Mouse (Mus musculus): ENCODE results near the gene Reln. TPM values are rescaled to one million over a fixed set of nuclear protein-coding genes. Genes with fewer than 3 reads are reported as not detected.

The Reln gene
- polyA plus RNA-seq, 1 experiment from 2014 or later: 41.3 TPM

- no peak for ATAC-seq
- H3K9ac ChIP-seq (ENCODE audit: low read depth, low read length): no peak overlapping the region
- H3K4me2 ChIP-seq (ENCODE audit: low read length): no peak overlapping the region
- H3K27ac ChIP-seq (ENCODE audit: low read depth, low read length): no peak overlapping the region
- no peak overlapping the region for H3K4me3 ChIP-seq (ENCODE audit: low read length)
- H3K4me1 ChIP-seq (ENCODE audit: control insufficient read depth, insufficient read depth, low read depth, low read length): no peaks in the 10 kb centered on the region
- no peaks in the 10 kb centered on the region for H3K9me3 ChIP-seq (ENCODE audit: control insufficient read depth, low read length)
- 39% methylated on average over 6 of the region's 6 CpGs for WGBS
- no peaks in the 10 kb centered on the region for H3K27me3 ChIP-seq (replicated peaks; ENCODE audit: control insufficient read depth, insufficient read depth, low read length)
- H3K36me3 ChIP-seq (ENCODE audit: control insufficient read depth, insufficient read depth, low read length): no peaks in the 10 kb centered on the region
Measured at GRCm38 (mm10) chr5:22080468-22080986, 264.0 kb downstream of the Reln start.

DNA sequence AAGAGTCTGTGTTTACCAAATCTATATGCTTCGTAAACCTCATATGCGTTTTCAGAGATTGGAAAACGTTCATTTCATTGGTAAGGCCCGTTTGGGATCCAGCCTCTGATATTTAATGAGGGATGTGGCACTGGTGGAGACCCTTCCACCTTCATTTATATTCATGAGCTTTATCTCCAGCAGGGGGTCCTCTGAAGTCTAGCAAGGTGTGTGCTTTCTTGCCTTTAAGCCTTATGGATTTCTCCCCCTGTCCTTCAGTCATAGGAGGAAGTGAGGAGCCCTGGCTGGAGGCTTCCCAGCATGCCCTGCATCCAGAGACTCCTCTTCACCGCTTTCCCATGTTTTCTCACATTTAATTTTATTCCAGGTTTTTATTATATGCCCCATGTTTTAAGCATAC, 269.5 kb downstream of the Reln start:
- H3K27me3 ChIP-seq (replicated peaks; ENCODE audit: control insufficient read depth, insufficient read depth, low read length): no peaks in the 10 kb centered on the region
- WGBS: 66% methylated on average over 5 of the region's 5 CpGs
- no peak overlapping the region for H3K4me2 ChIP-seq (ENCODE audit: low read length)
- H3K27ac ChIP-seq (ENCODE audit: low read depth, low read length): no peak overlapping the region
- ATAC-seq: no peak
- H3K36me3 ChIP-seq (ENCODE audit: control insufficient read depth, insufficient read depth, low read length): no peaks in the 10 kb centered on the region
- no peak overlapping the region for H3K4me3 ChIP-seq (ENCODE audit: low read length)
- H3K4me1 ChIP-seq (ENCODE audit: control insufficient read depth, insufficient read depth, low read depth, low read length): no peaks in the 10 kb centered on the region
- no peak overlapping the region for H3K9ac ChIP-seq (ENCODE audit: low read depth, low read length)
- no peaks in the 10 kb centered on the region; the same call in 1 of the 2 replicates for H3K9me3 ChIP-seq (ENCODE audit: control insufficient read depth, low read length)

DNA sequence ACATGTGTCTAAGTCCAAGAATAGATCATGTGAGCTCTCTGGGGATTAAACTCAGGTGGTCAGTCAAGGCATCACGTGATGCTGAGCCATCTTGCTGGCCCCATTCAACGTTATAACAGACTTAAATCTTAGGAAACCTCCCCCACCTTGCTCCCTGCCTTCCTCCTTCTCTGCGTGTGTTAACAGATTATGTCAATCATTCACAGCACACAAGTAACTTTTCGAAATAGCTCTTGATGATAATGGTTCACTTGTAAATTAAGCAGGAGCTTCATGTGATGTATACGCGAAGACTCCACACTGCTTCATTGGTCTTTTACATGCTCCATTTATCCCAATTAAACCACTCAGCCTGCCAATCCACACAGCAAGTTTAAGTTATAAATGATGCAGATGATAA, 271.9 kb downstream of the Reln start:
- no peak overlapping the region for H3K4me2 ChIP-seq (ENCODE audit: low read length)
- no peak for ATAC-seq
- H3K4me1 ChIP-seq (ENCODE audit: control insufficient read depth, insufficient read depth, low read depth, low read length): no peaks in the 10 kb centered on the region
- 72% methylated on average over 6 of the region's 6 CpGs for WGBS
- no peak overlapping the region for H3K27ac ChIP-seq (ENCODE audit: low read depth, low read length)
- H3K9ac ChIP-seq (ENCODE audit: low read depth, low read length): no peak overlapping the region
- H3K27me3 ChIP-seq (replicated peaks; ENCODE audit: control insufficient read depth, insufficient read depth, low read length): no peaks in the 10 kb centered on the region
- no peaks in the 10 kb centered on the region for H3K36me3 ChIP-seq (ENCODE audit: control insufficient read depth, insufficient read depth, low read length)
- no peak overlapping the region for H3K4me3 ChIP-seq (ENCODE audit: low read length)
- no peaks in the 10 kb centered on the region; the same call in 1 of the 2 replicates for H3K9me3 ChIP-seq (ENCODE audit: control insufficient read depth, low read length)

DNA sequence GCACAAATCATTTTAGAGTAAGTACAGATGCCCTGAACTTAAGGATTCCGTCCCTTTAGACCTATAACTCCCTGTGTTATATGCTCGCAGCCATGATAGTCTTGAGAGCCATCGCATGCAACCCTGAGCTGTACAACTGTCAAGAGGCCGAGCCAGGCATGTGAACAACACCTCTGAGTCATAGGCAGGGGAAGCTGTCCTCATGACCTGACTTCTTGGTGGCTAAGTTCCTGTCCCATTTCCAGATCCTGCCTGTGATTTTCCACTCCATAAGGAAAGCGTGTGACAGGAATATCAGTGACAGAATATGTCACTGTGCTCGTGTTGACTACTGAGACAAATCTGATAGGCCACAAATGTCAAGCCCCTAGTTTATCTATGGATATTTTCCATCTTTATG, 285.3 kb downstream of the Reln start:
- ATAC-seq: no peak
- no peak overlapping the region for H3K9ac ChIP-seq (ENCODE audit: low read depth, low read length)
- H3K9me3 ChIP-seq (ENCODE audit: control insufficient read depth, low read length): no peaks in the 10 kb centered on the region
- no peak overlapping the region for H3K4me3 ChIP-seq (ENCODE audit: low read length)
- H3K4me2 ChIP-seq (ENCODE audit: low read length): no peak overlapping the region
- no peak overlapping the region for H3K27ac ChIP-seq (ENCODE audit: low read depth, low read length)
- H3K27me3 ChIP-seq (replicated peaks; ENCODE audit: control insufficient read depth, insufficient read depth, low read length): no peaks in the 10 kb centered on the region
- H3K4me1 ChIP-seq (ENCODE audit: control insufficient read depth, insufficient read depth, low read depth, low read length): no peaks in the 10 kb centered on the region
- H3K36me3 ChIP-seq (ENCODE audit: control insufficient read depth, insufficient read depth, low read length): no peaks in the 10 kb centered on the region
- WGBS: 89% methylated on average over 6 of the region's 6 CpGs

DNA sequence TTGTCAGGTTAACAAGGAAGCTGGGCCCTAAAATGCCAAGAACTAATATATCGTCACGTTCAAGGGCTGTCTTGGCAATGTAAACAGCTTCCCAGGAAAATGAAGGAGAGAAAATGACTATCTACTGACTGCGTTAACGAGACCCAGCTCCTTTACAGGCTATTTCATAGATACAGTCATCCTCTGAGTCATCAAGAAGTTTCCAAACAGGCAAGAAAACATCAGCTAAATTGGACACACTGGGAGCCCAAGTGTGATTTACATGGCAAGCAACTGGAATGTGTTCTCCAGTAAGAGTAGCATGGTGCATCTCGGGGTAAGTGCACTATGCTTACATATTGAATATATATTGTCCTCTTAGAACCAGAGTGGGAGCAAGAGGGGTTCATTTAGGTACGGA, 302.7 kb downstream of the Reln start:
- no peaks in the 10 kb centered on the region for H3K9me3 ChIP-seq (ENCODE audit: control insufficient read depth, low read length)
- H3K4me2 ChIP-seq (ENCODE audit: low read length): no peak overlapping the region
- H3K27me3 ChIP-seq (replicated peaks; ENCODE audit: control insufficient read depth, insufficient read depth, low read length): no peaks in the 10 kb centered on the region
- 88% methylated on average over 6 of the region's 6 CpGs for WGBS
- H3K9ac ChIP-seq (ENCODE audit: low read depth, low read length): no peak overlapping the region
- H3K27ac ChIP-seq (ENCODE audit: low read depth, low read length): no peak overlapping the region
- ATAC-seq: no peak
- no peak overlapping the region for H3K4me3 ChIP-seq (ENCODE audit: low read length)
- H3K4me1 ChIP-seq (ENCODE audit: control insufficient read depth, insufficient read depth, low read depth, low read length): no peaks in the 10 kb centered on the region
- no peaks in the 10 kb centered on the region for H3K36me3 ChIP-seq (ENCODE audit: control insufficient read depth, insufficient read depth, low read length)

- no peak overlapping the region for H3K4me2 ChIP-seq (ENCODE audit: low read length)
- no peak overlapping the region for H3K4me3 ChIP-seq (ENCODE audit: low read length)
- no peaks in the 10 kb centered on the region for H3K9me3 ChIP-seq (ENCODE audit: control insufficient read depth, low read length)
- ATAC-seq: no peak
- whole genome bisulfite sequencing: 79% methylated on average over 12 of the region's 12 CpGs
- H3K27me3 ChIP-seq (replicated peaks; ENCODE audit: control insufficient read depth, insufficient read depth, low read length): no peaks in the 10 kb centered on the region
- no peaks in the 10 kb centered on the region for H3K4me1 ChIP-seq (ENCODE audit: control insufficient read depth, insufficient read depth, low read depth, low read length)
- no peak overlapping the region for H3K27ac ChIP-seq (ENCODE audit: low read depth, low read length)
- no peaks in the 10 kb centered on the region for H3K36me3 ChIP-seq (ENCODE audit: control insufficient read depth, insufficient read depth, low read length)
- no peak overlapping the region for H3K9ac ChIP-seq (ENCODE audit: low read depth, low read length)
Measured at GRCm38 (mm10) chr5:22039375-22040149, 304.9 kb downstream of the Reln start.

DNA sequence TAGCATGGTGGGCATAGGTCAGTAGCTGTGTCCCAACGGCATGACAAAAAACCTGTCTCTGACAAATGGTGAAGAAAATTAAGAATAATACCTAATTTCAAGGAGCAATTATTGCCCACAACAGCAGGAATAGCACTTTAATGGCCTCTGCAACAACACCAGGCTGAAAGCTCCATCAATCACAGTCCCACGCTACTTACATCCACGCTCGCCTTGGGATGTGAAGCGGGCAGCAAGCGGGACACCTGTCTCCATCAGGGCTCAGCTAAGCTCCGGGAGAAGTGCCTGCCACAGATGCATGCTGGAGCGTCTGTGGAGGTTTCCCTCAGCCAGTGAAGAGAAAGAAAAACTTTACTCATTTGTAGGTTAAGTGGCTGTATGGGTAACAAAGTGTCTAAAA, 309.3 kb downstream of the Reln start:
- Histone ChIP-seq H3K27me3 (replicated peaks; ENCODE audit: control insufficient read depth, insufficient read depth, low read length) (no peaks in the 10 kb centered on the region), H3K36me3 (ENCODE audit: control insufficient read depth, insufficient read depth, low read length) (no peaks in the 10 kb centered on the region), H3K4me3 (ENCODE audit: low read length) (no peak overlapping the region), H3K27ac (ENCODE audit: low read depth, low read length) (no peak overlapping the region), H3K9me3 (ENCODE audit: control insufficient read depth, low read length) (no peaks in the 10 kb centered on the region), H3K4me1 (ENCODE audit: control insufficient read depth, insufficient read depth, low read depth, low read length) (peaks cover 3% of the 10 kb centered on the region; the same call in 1 of the 2 replicates), H3K4me2 (ENCODE audit: low read length) (no peak overlapping the region), H3K9ac (ENCODE audit: low read depth, low read length) (no peak overlapping the region)
- ATAC-seq: no peak
- 56% methylated on average over 8 of the region's 8 CpGs for WGBS

DNA sequence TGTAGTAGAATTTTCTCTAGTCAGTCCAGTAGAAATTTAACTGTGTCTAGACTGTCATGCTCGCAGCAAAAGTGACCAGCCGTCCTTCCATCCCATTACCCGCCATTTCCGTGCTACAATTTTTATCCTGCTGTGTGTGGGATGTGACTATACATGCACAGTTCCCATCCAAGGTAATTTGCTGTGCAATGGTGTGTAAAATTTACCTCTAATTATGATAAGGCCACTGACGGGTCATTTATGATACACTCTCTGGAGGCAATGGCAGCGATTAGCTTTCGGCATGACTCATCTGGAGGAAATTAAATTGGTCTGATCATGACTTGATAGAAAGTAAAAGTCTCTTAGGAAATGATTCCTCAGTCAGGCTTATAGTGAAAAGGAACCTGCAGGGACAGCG, 311.5 kb downstream of the Reln start:
- Histone ChIP-seq H3K27ac (ENCODE audit: low read depth, low read length) (no peak overlapping the region), H3K4me3 (ENCODE audit: low read length) (no peak overlapping the region), H3K27me3 (replicated peaks; ENCODE audit: control insufficient read depth, insufficient read depth, low read length) (no peaks in the 10 kb centered on the region), H3K9me3 (ENCODE audit: control insufficient read depth, low read length) (no peaks in the 10 kb centered on the region), H3K4me1 (ENCODE audit: control insufficient read depth, insufficient read depth, low read depth, low read length) (peaks cover 3% of the 10 kb centered on the region; the same call in 1 of the 2 replicates), H3K9ac (ENCODE audit: low read depth, low read length) (no peak overlapping the region), H3K4me2 (ENCODE audit: low read length) (no peak overlapping the region), H3K36me3 (ENCODE audit: control insufficient read depth, insufficient read depth, low read length) (no peaks in the 10 kb centered on the region)
- WGBS: 44% methylated on average over 8 of the region's 8 CpGs
- ATAC-seq: peak; percentile 56; the same call in 1 of the 2 replicates

DNA sequence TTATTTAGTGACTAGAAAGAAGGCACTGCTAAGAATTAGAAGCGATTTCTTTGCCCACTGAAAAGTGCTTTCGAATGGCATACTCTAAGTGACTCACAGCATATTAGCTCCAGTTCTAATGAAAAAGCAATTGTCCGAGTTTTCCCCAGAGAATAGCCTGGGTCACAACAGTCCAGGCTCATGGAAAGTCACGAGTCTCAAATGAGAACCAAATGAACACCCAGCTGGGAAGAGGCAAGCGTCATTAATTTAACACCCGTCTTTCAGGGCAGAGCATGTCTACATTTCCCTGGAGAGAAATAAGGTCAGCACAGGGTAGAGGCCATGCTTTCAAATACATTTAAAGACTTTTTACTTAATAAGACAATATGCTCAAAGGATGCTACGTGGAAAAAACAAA, 312.8 kb downstream of the Reln start:
- no peaks in the 10 kb centered on the region for H3K36me3 ChIP-seq (ENCODE audit: control insufficient read depth, insufficient read depth, low read length)
- H3K4me2 ChIP-seq (ENCODE audit: low read length): no peak overlapping the region

More for the DNA sequence above, 312.8 kb downstream of the Reln start:
- H3K9ac ChIP-seq (ENCODE audit: low read depth, low read length): no peak overlapping the region
- peaks cover 3% of the 10 kb centered on the region; the same call in 1 of the 2 replicates for H3K4me1 ChIP-seq (ENCODE audit: control insufficient read depth, insufficient read depth, low read depth, low read length)
- no peaks in the 10 kb centered on the region for H3K9me3 ChIP-seq (ENCODE audit: control insufficient read depth, low read length)
- H3K27me3 ChIP-seq (replicated peaks; ENCODE audit: control insufficient read depth, insufficient read depth, low read length): no peaks in the 10 kb centered on the region
- 22% methylated on average over 7 of the region's 7 CpGs for WGBS
- H3K4me3 ChIP-seq (ENCODE audit: low read length): no peak overlapping the region
- peak; percentile 50; the same call in 1 of the 2 replicates for ATAC-seq
- H3K27ac ChIP-seq (ENCODE audit: low read depth, low read length): no peak overlapping the region
